In the genomic region with DNA sequence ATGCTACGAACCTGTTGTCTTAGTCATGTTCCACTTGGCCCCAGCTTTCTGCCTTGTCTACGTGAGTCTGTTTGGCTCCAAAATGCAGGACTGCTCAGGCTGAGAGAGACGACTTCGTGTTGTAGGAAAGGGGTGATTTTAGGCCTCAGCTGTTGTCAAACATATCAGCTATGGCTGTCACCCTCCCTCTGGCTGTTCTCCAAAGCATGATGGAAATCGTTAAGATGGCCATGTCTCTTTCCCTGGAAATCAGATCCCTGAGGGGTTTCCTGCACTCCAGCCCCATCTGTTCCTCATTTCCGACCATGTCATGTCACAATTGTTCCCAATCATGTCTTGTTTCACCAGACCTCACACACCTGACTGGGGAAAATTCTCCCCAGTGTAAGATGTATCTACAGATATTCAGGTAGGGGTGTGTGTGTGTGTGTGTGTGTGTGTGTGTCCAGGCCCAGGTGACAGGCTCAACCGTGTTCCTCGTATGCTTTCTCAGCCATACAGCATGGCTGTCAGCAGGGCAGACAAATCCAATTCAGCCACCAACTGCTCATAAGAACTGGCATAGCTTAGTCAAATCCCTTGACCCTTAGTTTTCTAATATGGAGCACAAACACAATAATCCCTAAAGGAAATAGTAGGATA, we compare ENCODE assay signal across 16 mouse cellular contexts.
DNase-seq lines count a peak whose midpoint lies in the region; ATAC-seq lines count a peak whose summit lies in the region.
"Had no signal": no experiment of that assay in that cellular context is flagged by ENCODE, and none has a peak within 500 bp of the region (broad histone marks: within the 10 kb centered on the region; RNA-seq: fewer than 3 reads in every experiment).

No protein-coding gene starts in this region.

- WGBS in midbrain, embryonic 13.5 days, result 53% methylated on average over 8 of the region's 8 CpGs
- WGBS in midbrain, embryonic 15.5 days, result 46% methylated on average over 8 of the region's 8 CpGs
- WGBS in embryonic facial prominence, embryonic 11.5 days, result 44% methylated on average over 8 of the region's 8 CpGs
- 34% methylated on average over 8 of the region's 8 CpGs for WGBS in hindbrain, embryonic 15.5 days

- ATAC-seq in midbrain, embryonic 13.5 days, result peak; percentile 58; the same call in 1 of the 2 replicates
- ATAC-seq in midbrain, embryonic 15.5 days (replicated peaks), result no peak
- ATAC-seq in embryonic facial prominence, embryonic 11.5 days (replicated peaks; ENCODE audit: insufficient number of reproducible peaks, low FRiP score, low TSS enrichment, low read depth), result peak; percentile 67; the same call in 1 of the 2 replicates
- ATAC-seq in hindbrain, embryonic 15.5 days (ENCODE audit: low FRiP score, low read depth), result 0 out of 2 replicates have a peak, but pooled peaks have one; percentile 34
- ATAC-seq: intestine, postnatal 0 days; liver, postnatal 0 days had no signal

- peaks cover 8% of the 10 kb centered on the region; the same call in 1 of the 2 replicates for H3K4me1 ChIP-seq in midbrain, embryonic 13.5 days (replicated peaks)
- H3K4me1 ChIP-seq in midbrain, embryonic 15.5 days, result no peaks in the 10 kb centered on the region
- H3K4me1 ChIP-seq in embryonic facial prominence, embryonic 11.5 days (ENCODE audit: control insufficient read depth, insufficient read depth, low read length), result no peaks in the 10 kb centered on the region
- H3K4me1 ChIP-seq in hindbrain, embryonic 15.5 days (replicated peaks), result no peaks in the 10 kb centered on the region
- H3K4me1 ChIP-seq: limb, embryonic 13.5 days; neural tube, embryonic 12.5 days had no signal

- H3K4me3 ChIP-seq in midbrain, embryonic 13.5 days (replicated peaks), result no peak overlapping the region
- H3K4me3 ChIP-seq in midbrain, embryonic 15.5 days, result no peak overlapping the region
- no peak overlapping the region for H3K4me3 ChIP-seq in embryonic facial prominence, embryonic 11.5 days (ENCODE audit: low read depth, low read length)
- H3K4me3 ChIP-seq in hindbrain, embryonic 15.5 days, result no peak overlapping the region
- H3K4me3 ChIP-seq: limb, embryonic 13.5 days; neural tube, embryonic 12.5 days had no signal

- H3K27me3 ChIP-seq in midbrain, embryonic 13.5 days, result no peaks in the 10 kb centered on the region
- no peaks in the 10 kb centered on the region for H3K27me3 ChIP-seq in midbrain, embryonic 15.5 days (replicated peaks)
- no peaks in the 10 kb centered on the region for H3K27me3 ChIP-seq in embryonic facial prominence, embryonic 11.5 days (ENCODE audit: control insufficient read depth, insufficient read depth, low read length)
- no peaks in the 10 kb centered on the region for H3K27me3 ChIP-seq in hindbrain, embryonic 15.5 days
- H3K27me3 ChIP-seq: limb, embryonic 13.5 days; neural tube, embryonic 12.5 days had no signal

- H3K27ac ChIP-seq in midbrain, embryonic 13.5 days, result peak overlapping the region; percentile 9; the same call in 1 of the 2 replicates
- no peak overlapping the region for H3K27ac ChIP-seq in midbrain, embryonic 15.5 days
- no peak overlapping the region for H3K27ac ChIP-seq in embryonic facial prominence, embryonic 11.5 days (replicated peaks; ENCODE audit: low read depth, low read length)
- H3K27ac ChIP-seq in hindbrain, embryonic 15.5 days (replicated peaks), result no peak overlapping the region; the same call in 1 of the 2 replicates
- H3K27ac ChIP-seq: limb, embryonic 13.5 days; neural tube, embryonic 12.5 days had no signal

- H3K9me3 ChIP-seq in midbrain, embryonic 13.5 days, result no peaks in the 10 kb centered on the region
- no peaks in the 10 kb centered on the region for H3K9me3 ChIP-seq in midbrain, embryonic 15.5 days
- no peaks in the 10 kb centered on the region for H3K9me3 ChIP-seq in embryonic facial prominence, embryonic 11.5 days (replicated peaks; ENCODE audit: control insufficient read depth, low read length)
- 0 out of 2 replicates have a peak, but pooled peaks cover under 1% of the 10 kb centered on the region for H3K9me3 ChIP-seq in hindbrain, embryonic 15.5 days
- H3K9me3 ChIP-seq: limb, embryonic 13.5 days; neural tube, embryonic 12.5 days had no signal

- H3K36me3 ChIP-seq in midbrain, embryonic 13.5 days, result no peaks in the 10 kb centered on the region
- no peaks in the 10 kb centered on the region for H3K36me3 ChIP-seq in midbrain, embryonic 15.5 days (replicated peaks)
- no peaks in the 10 kb centered on the region for H3K36me3 ChIP-seq in embryonic facial prominence, embryonic 11.5 days (replicated peaks; ENCODE audit: control insufficient read depth, insufficient read depth, low read depth, low read length)
- H3K36me3 ChIP-seq in hindbrain, embryonic 15.5 days, result no peaks in the 10 kb centered on the region
- H3K36me3 ChIP-seq: limb, embryonic 13.5 days; neural tube, embryonic 12.5 days had no signal

- DNase-seq in embryonic facial prominence, embryonic 11.5 days (ENCODE audit: low spot score), result peak; percentile 62
- DNase-seq in retina, postnatal 1 day, result peak; percentile 78
- no peak for DNase-seq in thymus, postnatal 10 days (ENCODE audit: low spot score in 2 of 2)
- no peak for DNase-seq in adrenal gland, postnatal 25 days
- DNase-seq: adrenal gland, postnatal 36 days; heart, adult 11 months; kidney, postnatal 36 days; layer of hippocampus, postnatal 36 days; liver, postnatal 0 days; right cerebral cortex, adult 18-20 months had no signal

- H3K9ac ChIP-seq in midbrain, embryonic 13.5 days (replicated peaks), result no peak overlapping the region
- H3K9ac ChIP-seq in midbrain, embryonic 15.5 days, result no peak overlapping the region
- no peak overlapping the region for H3K9ac ChIP-seq in embryonic facial prominence, embryonic 11.5 days (replicated peaks; ENCODE audit: low read length)
- H3K9ac ChIP-seq in hindbrain, embryonic 15.5 days, result no peak overlapping the region
- H3K9ac ChIP-seq: limb, embryonic 13.5 days; liver, postnatal 0 days; neural tube, embryonic 12.5 days had no signal

- H3K4me2 ChIP-seq in midbrain, embryonic 13.5 days (replicated peaks), result no peak overlapping the region
- no peak overlapping the region for H3K4me2 ChIP-seq in midbrain, embryonic 15.5 days
- H3K4me2 ChIP-seq in embryonic facial prominence, embryonic 11.5 days (ENCODE audit: low read depth, low read length), result no peak overlapping the region
- H3K4me2 ChIP-seq in hindbrain, embryonic 15.5 days, result no peak overlapping the region
- H3K4me2 ChIP-seq: limb, embryonic 13.5 days; neural tube, embryonic 12.5 days had no signal

Comparison
In these comparisons a context has a peak if more than half of its experiments do, and no peak if none do; other contexts are left out.
1. DNase-seq: peak in embryonic facial prominence, embryonic 11.5 days (single experiment) and retina, postnatal 1 day (single experiment); none in thymus, postnatal 10 days (0 of 2) and adrenal gland, postnatal 25 days (single experiment).